Mouse (Mus musculus): ENCODE measurements at regions not wholly inside any gene's neighbourhood (a gene's known extent, or its start where the extent isn't known, plus 50 kb on each side); places are given as distances from the start of the nearest gene placed in this dataset.
A peak's percentile ranks its signal among the peaks of the same experiment; 100 is the strongest.

GRCm38 (mm10) chr1:21132340-21132739, 53.3 kb upstream of the Tram2 start:
- 67% methylated on average over 2 of the region's 2 CpGs for WGBS
- H3K9me3 ChIP-seq (replicated peaks; ENCODE audit: control insufficient read depth, low read length): no peaks in the 10 kb centered on the region; the same call in 1 of the 2 replicates
- H3K36me3 ChIP-seq (ENCODE audit: control insufficient read depth, insufficient read depth, low read length): no peaks in the 10 kb centered on the region
- no peak overlapping the region for H3K4me3 ChIP-seq (replicated peaks; ENCODE audit: low read length)
- no peaks in the 10 kb centered on the region for H3K27me3 ChIP-seq (ENCODE audit: control insufficient read depth, insufficient read depth, low read length)
- no peak overlapping the region for H3K27ac ChIP-seq (ENCODE audit: low read length)
- H3K4me2 ChIP-seq (ENCODE audit: low read depth, low read length): no peak overlapping the region
- no peaks in the 10 kb centered on the region for H3K4me1 ChIP-seq (ENCODE audit: control insufficient read depth, insufficient read depth, low read length)
- peak; percentile 64 for ATAC-seq (ENCODE audit: insufficient read depth, low FRiP score)
- H3K9ac ChIP-seq (ENCODE audit: low read length): no peak overlapping the region

- H3K4me1 ChIP-seq (ENCODE audit: control insufficient read depth, insufficient read depth, low read length): no peaks in the 10 kb centered on the region
- no peak overlapping the region for H3K4me2 ChIP-seq (ENCODE audit: low read depth, low read length)
- no peak overlapping the region for H3K27ac ChIP-seq (ENCODE audit: low read length)
- no peak overlapping the region for H3K9ac ChIP-seq (ENCODE audit: low read length)
- WGBS: 69% methylated on average over 4 of the region's 4 CpGs
- no peaks in the 10 kb centered on the region for H3K27me3 ChIP-seq (ENCODE audit: control insufficient read depth, insufficient read depth, low read length)
- no peak for ATAC-seq (ENCODE audit: insufficient read depth, low FRiP score)
- no peak overlapping the region for H3K4me3 ChIP-seq (replicated peaks; ENCODE audit: low read length)
- no peaks in the 10 kb centered on the region for H3K9me3 ChIP-seq (replicated peaks; ENCODE audit: control insufficient read depth, low read length)
- H3K36me3 ChIP-seq (ENCODE audit: control insufficient read depth, insufficient read depth, low read length): no peaks in the 10 kb centered on the region
These were observed 67.9 kb upstream of the Tram2 start for GRCm38 (mm10) chr1:21146961-21147360.

DNA sequence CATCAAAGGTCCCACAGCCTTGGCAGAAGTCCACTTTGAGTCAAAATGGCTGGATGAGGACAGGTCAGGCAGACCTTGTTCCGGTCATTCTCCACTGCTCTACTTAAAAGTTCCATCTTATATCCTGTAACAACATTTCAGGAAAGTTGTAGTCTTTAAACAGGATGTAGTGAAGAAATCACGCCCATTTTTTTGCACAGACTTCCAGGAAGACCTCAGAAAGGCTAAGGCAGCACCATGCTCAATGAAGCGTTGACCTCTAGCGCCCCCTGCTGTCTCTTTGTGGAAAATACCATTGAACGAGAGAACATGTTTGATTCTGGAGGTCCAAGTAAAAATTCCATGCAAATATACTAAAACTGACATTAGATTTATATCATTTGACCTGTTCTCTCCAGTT, 56.6 kb upstream of the Tmem14a start:
- no peaks in the 10 kb centered on the region for H3K9me3 ChIP-seq (replicated peaks; ENCODE audit: control insufficient read depth, low read length)
- H3K9ac ChIP-seq (ENCODE audit: low read length): no peak overlapping the region
- no peak for ATAC-seq (ENCODE audit: insufficient read depth, low FRiP score)
- 15% methylated on average over 5 of the region's 5 CpGs for WGBS
- no peaks in the 10 kb centered on the region for H3K4me1 ChIP-seq (ENCODE audit: control insufficient read depth, insufficient read depth, low read length)
- no peaks in the 10 kb centered on the region for H3K36me3 ChIP-seq (ENCODE audit: control insufficient read depth, insufficient read depth, low read length)
- H3K4me2 ChIP-seq (ENCODE audit: low read depth, low read length): no peak overlapping the region
- H3K4me3 ChIP-seq (replicated peaks; ENCODE audit: low read length): no peak overlapping the region
- H3K27ac ChIP-seq (ENCODE audit: low read length): no peak overlapping the region
- no peaks in the 10 kb centered on the region for H3K27me3 ChIP-seq (ENCODE audit: control insufficient read depth, insufficient read depth, low read length)

- H3K4me3 ChIP-seq (replicated peaks; ENCODE audit: low read length): peak overlapping the region; percentile 46
- peak overlapping the region; percentile 60 for H3K9ac ChIP-seq (ENCODE audit: low read length)
- no peaks in the 10 kb centered on the region for H3K36me3 ChIP-seq (ENCODE audit: control insufficient read depth, insufficient read depth, low read length)
- H3K27ac ChIP-seq (ENCODE audit: low read length): no peak overlapping the region
- no peaks in the 10 kb centered on the region for H3K4me1 ChIP-seq (ENCODE audit: control insufficient read depth, insufficient read depth, low read length)
- H3K27me3 ChIP-seq (ENCODE audit: control insufficient read depth, insufficient read depth, low read length): no peaks in the 10 kb centered on the region
- under 1% methylated on average over 15 of the region's 15 CpGs for WGBS
- H3K9me3 ChIP-seq (replicated peaks; ENCODE audit: control insufficient read depth, low read length): no peaks in the 10 kb centered on the region
- H3K4me2 ChIP-seq (ENCODE audit: low read depth, low read length): peak overlapping the region; percentile 63
- peak; percentile 95 for ATAC-seq (ENCODE audit: insufficient read depth, low FRiP score)
These were observed 52.1 kb upstream of the Tmem14a start for GRCm38 (mm10) chr1:21166287-21166733.

GRCm38 (mm10) chr1:21166762-21167161, 51.6 kb upstream of the Tmem14a start:
- peak overlapping the region; percentile 60 for H3K9ac ChIP-seq (ENCODE audit: low read length)
- no peaks in the 10 kb centered on the region for H3K4me1 ChIP-seq (ENCODE audit: control insufficient read depth, insufficient read depth, low read length)
- no peaks in the 10 kb centered on the region for H3K36me3 ChIP-seq (ENCODE audit: control insufficient read depth, insufficient read depth, low read length)
- no peaks in the 10 kb centered on the region for H3K27me3 ChIP-seq (ENCODE audit: control insufficient read depth, insufficient read depth, low read length)
- peak; percentile 54 for ATAC-seq (ENCODE audit: insufficient read depth, low FRiP score)
- H3K4me3 ChIP-seq (replicated peaks; ENCODE audit: low read length): peak overlapping the region; percentile 46
- 45% methylated on average over 4 of the region's 4 CpGs for WGBS
- peak overlapping the region; percentile 63 for H3K4me2 ChIP-seq (ENCODE audit: low read depth, low read length)
- no peaks in the 10 kb centered on the region for H3K9me3 ChIP-seq (replicated peaks; ENCODE audit: control insufficient read depth, low read length)
- no peak overlapping the region for H3K27ac ChIP-seq (ENCODE audit: low read length)

Measured in stomach, embryonic 16.5 days (tissue).